Mouse (Mus musculus): Measurements from ENCODE around the gene Mcm9.

The Mcm9 gene

GRCm38 (mm10) chr10:53580137-53580536 is 50.1 kb downstream of the Mcm9 start:
- DNase-seq (ENCODE audit: low spot score): no peak

GRCm38 (mm10) chr10:53568531-53568930 is 61.7 kb downstream of the Mcm9 start:
- DNase-seq (ENCODE audit: low spot score): no peak

- DNase-seq (ENCODE audit: low spot score): no peak
These were observed 64.7 kb downstream of the Mcm9 start for GRCm38 (mm10) chr10:53565538-53565937.

GRCm38 (mm10) chr10:53562001-53562400 is 68.2 kb downstream of the Mcm9 start:
- DNase-seq (ENCODE audit: low spot score): no peak

- DNase-seq (ENCODE audit: low spot score): no peak
These were observed 92.6 kb downstream of the Mcm9 start for GRCm38 (mm10) chr10:53537596-53537995.

- DNase-seq (ENCODE audit: low spot score): no peak
These were observed 97.9 kb downstream of the Mcm9 start for GRCm38 (mm10) chr10:53532297-53532696.

- peak; percentile 76 for DNase-seq (ENCODE audit: low spot score)
These were observed 102.1 kb downstream of the Mcm9 start for GRCm38 (mm10) chr10:53527838-53528773.

- no peak for DNase-seq (ENCODE audit: low spot score)
These were observed 102.9 kb downstream of the Mcm9 start for GRCm38 (mm10) chr10:53527344-53527743.

- DNase-seq (ENCODE audit: low spot score): no peak
These were observed 103.9 kb downstream of the Mcm9 start for GRCm38 (mm10) chr10:53526350-53526749.

- DNase-seq (ENCODE audit: low spot score): no peak
These were observed 104.8 kb downstream of the Mcm9 start for GRCm38 (mm10) chr10:53525265-53525976.

GRCm38 (mm10) chr10:53519068-53519954 is 110.9 kb downstream of the Mcm9 start:
- DNase-seq (ENCODE audit: low spot score): peak; percentile 53

- DNase-seq (ENCODE audit: low spot score): peak; percentile 56
These were observed 111.7 kb downstream of the Mcm9 start for GRCm38 (mm10) chr10:53518599-53518913.

GRCm38 (mm10) chr10:53517770-53518598 is 112.3 kb downstream of the Mcm9 start:
- peak; percentile 81 for DNase-seq (ENCODE audit: low spot score)

- DNase-seq (ENCODE audit: low spot score): no peak
These were observed 117.7 kb downstream of the Mcm9 start for GRCm38 (mm10) chr10:53512491-53512890.

GRCm38 (mm10) chr10:53509158-53509773 is 121.0 kb downstream of the Mcm9 start:
- peak; percentile 82 for DNase-seq (ENCODE audit: low spot score)

- DNase-seq (ENCODE audit: low spot score): no peak
These were observed 121.6 kb downstream of the Mcm9 start for GRCm38 (mm10) chr10:53508676-53509075.

GRCm38 (mm10) chr10:53505526-53505925 is 124.7 kb downstream of the Mcm9 start:
- DNase-seq (ENCODE audit: low spot score): no peak

GRCm38 (mm10) chr10:53505069-53505468 is 125.2 kb downstream of the Mcm9 start:
- DNase-seq (ENCODE audit: low spot score): no peak

- no peak for DNase-seq (ENCODE audit: low spot score)
These were observed 127.1 kb downstream of the Mcm9 start for GRCm38 (mm10) chr10:53502875-53503816.

GRCm38 (mm10) chr10:53502471-53502870 is 127.8 kb downstream of the Mcm9 start:
- DNase-seq (ENCODE audit: low spot score): no peak

All from MN1 (cell line).